Mouse (Mus musculus): ENCODE measurements around the gene Pdzk1ip1.
A peak's percentile ranks its signal among the peaks of the same experiment; 100 is the strongest.

DNA sequence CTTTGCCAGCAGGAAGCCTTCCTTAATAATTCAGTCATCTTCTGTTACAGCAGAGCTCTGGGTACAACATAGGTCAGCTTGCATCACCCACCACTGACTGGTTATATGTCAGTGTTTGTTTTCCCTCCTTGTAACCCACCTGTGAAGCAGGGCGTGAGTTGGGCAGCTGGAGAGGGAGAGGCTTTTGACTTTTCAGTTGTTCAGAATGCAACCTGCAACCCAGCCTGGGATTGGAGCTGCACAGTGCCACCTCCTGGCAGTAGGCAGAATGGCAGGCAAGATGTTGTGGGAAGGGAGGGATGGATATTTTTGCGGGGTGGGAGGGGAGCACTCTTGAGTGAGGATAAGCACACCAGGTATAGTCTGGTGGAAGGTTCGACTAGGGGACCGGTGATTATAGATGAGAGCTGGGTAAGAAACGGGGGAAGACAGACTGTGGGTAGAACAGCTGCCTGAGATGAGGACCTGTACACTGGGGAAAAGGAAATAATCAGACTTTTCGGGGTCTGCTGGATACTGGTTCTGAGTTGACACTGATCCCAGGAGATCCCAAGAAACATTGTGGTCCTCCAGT is 2.9 kb upstream of the Pdzk1ip1 start:
- peak; percentile 91 for TF ChIP-seq CTCF (IDR thresholded peaks at IDR 0.05; ENCODE audit: low read depth, low read length)
- TF ChIP-seq TAL1 (conservative IDR thresholded peaks at IDR 0.05; ENCODE audit: low read depth, low read length), result no peak
- no peak for TF ChIP-seq GATA1 (IDR thresholded peaks at IDR 0.05; ENCODE audit: borderline replicate concordance, low read length)
- TF ChIP-seq GATA2 (IDR thresholded peaks at IDR 0.05; ENCODE audit: borderline replicate concordance, low read depth, low read length), result no peak
- TF ChIP-seq POLR2AphosphoS5 (IDR thresholded peaks at IDR 0.05; ENCODE audit: insufficient replicate concordance, low read depth, low read length), result no peak
